Mouse (Mus musculus): ENCODE measurements at regions not wholly inside any gene's neighbourhood (a gene's known extent, or its start where the extent isn't known, plus 50 kb on each side); places are given as distances from the start of the nearest gene placed in this dataset.

DNA sequence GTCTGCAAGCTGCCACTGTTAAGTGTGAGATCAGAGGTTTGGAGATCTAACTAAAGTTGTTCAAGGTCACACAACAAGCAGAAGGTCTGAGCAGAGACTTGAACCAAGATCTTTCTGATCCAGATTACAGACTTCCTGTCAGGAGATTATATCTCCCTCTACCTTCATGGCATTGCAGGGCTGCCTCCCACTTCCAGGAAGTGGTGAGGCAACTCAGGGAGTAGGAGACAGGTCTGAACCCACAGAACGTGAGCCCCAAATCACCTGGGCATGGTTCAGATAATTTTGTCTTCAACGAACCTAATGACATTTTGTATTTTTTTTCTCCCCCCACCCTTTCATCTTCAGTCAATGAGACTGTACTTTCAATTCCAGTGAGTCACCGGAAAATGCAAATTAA, 135.2 kb downstream of the Utp6 start:
- DNase-seq (ENCODE audit: extremely low read depth, low read depth, low spot score) = no peak

DNA sequence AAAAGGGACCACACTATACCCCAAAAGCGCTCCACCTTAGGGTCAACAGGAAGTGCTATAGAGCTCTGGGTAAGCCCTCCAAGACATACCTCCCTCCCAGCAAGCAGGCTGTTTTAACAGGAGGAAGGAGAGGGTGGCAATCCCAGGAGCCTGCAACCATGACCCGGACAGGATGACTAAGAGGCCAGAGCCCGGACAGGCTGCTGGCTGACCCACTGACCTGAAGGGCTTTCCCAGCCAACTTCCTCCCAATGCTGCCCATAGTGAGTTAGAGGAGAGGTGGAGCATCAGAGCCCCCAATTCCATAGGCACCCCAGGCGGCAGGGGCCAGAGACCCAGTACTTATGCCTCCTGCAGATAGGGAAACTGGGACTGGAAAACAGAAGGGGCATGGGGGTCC, 136.3 kb downstream of the Utp6 start:
- no peak for DNase-seq (ENCODE audit: extremely low read depth, low read depth, low spot score)

DNA sequence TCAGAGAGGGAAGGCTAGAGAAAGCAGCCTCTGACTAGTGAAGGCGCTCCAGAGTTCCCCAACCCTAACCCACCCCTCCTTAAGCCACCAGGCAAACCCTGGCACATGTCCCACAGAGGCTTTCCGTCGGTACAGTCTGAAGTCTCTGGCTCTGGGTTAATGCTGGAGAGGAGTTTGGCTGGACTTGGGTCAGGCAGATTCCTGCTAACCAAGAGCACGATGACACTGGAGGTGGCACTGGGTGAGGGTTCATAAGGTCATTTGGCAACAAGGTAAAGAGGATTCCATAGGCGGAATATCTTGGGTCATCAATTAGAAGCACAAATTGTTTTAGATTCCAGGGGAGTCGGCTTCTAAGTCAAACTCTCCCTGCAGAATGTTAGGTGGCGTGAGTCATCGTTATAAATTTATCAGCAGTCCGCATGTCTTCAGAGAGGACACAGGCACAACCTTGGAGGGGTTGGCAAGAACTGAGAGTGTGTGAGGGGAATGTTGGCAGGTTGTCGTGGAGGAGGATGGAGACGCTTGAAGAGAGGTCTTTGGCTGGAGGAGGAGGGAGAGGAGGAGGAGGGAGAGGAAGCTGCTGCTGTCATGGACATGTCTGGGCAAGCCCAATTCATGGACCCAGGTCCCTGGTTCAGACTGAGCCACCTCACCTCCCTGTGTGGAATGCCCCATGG, 138.4 kb downstream of the Utp6 start:
- no peak for DNase-seq (ENCODE audit: extremely low read depth, low read depth, low spot score)

DNA sequence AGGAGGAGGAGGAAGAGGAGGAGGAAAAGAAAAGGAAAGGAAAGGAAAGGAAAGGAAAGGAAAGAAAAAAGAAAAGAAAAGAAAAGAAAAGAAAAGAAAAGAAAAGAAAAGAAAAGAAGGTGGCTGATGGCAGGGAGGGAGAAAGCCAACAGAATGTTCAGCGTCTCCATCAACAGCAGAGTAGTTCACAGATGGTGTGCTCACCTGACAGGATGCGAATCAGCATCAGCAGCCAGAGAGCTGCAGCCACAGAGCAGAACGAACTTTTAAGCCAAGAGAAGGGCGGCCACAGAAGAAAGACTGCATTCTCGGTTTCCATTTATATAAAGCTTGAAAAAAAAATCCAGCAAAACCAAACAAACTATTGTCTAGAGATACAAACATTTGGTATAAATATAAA, 140.2 kb downstream of the Utp6 start:
- DNase-seq (ENCODE audit: extremely low read depth, low read depth, low spot score) = no peak

DNA sequence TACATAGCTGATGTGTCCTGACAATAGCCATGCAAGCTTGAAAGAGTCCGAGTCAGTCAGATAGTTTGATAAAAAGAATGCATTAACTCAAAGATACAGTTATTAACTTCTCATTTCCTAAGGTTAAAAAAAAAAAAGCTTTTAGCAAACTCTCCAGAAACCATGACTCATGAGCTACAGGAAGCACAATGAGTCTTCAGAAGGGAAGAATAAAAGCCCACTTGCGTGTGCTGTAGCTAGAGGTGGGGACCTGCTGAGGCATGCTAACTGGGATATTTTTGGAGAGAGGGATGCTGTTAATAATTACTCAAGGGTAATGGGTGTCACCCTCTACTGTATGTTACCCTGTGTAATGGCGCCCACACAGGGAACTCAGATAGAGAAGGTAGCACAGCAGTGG, 147.0 kb downstream of the Utp6 start:
- no peak for DNase-seq (ENCODE audit: extremely low read depth, low read depth, low spot score)

DNA sequence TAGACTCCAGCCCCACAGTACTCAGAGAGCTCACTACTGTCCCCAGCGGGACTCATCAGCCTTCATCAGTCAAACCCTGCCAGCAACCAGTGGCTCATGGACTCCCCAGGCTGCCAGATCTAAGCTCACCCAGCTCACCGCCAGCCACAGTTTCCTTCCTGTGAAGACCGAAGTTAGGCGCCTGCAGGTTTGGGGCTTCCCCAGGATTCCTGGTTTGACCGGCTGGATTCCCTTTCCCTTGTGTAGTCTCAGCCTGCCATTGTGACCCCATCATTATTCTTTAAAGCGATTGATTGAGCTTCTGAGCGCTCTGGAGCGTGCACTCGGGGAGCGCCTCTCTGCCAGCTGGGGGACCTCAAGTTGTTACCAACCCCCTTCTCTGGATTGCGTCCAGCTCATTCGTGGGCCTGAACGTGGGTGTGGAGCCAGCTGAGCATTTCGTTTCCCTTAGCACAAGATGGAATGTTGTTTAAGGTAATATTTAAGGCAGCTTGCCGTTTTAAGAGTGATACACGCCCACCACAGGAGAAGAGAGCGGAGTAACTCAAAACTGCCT, 155.2 kb downstream of the Utp6 start:
- DNase-seq (ENCODE audit: extremely low read depth, low read depth, low spot score) = no peak

DNA sequence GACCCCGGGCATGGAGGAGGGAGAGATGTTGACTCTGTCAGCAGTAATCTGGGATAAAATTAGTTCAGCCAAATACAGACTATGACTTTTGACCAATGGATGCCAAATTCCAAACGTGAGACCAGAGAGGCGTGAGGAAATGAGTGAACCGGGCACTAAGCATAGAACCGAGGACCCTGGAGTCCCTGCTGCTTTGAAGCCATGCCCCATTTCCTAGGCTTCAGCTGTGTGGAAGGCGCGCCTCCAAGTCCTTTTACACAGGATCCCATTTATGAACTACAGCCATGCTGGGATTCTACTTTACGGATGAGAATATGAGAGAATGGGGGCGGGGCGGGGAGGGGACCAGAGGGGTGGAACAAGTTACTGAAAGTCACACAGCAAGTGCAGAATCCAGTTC, 155.8 kb downstream of the Utp6 start:
- no peak for DNase-seq (ENCODE audit: extremely low read depth, low read depth, low spot score)

DNA sequence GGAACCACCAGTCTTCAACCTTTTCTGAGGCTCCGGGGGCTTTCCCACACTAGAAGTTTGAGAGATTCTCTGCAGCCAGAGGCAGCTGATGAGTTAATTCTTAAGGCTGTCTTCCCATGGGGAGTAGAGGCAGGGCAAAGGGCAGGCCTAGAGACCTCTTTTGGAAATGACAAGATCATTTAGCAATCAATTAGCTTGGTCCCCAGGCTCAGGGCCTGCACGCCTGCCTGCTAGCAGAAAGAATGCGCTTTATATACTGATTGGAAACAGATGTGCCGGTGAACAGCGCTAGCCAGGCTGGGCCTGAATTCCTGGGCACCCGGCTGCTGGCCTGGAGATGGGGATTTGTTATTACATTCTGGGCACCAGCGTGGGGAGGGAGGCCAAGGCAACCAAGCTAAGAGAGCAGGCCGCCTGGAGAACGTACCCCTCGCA, 156.2 kb downstream of the Utp6 start:
- DNase-seq (ENCODE audit: extremely low read depth, low read depth, low spot score) = no peak

DNA sequence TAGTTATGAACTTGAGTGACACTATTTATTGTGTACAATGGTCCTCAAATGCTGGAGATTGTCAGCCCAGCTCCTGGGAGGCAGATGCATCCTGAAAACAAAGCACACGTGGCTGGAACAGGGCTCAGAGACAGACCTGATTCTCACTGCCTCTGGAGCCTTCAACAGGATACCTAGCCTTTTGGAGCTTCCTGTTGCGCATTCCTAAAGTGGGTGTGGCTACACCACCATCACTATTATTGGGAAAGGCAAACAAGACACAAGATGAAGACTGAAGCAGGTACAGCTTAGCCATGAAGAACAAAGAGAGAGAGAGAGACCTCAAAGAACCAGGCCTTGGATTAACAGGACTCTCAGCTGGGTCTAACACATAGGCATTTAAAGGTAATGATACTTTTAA, 158.2 kb downstream of the Utp6 start:
- DNase-seq (ENCODE audit: extremely low read depth, low read depth, low spot score) = no peak

DNA sequence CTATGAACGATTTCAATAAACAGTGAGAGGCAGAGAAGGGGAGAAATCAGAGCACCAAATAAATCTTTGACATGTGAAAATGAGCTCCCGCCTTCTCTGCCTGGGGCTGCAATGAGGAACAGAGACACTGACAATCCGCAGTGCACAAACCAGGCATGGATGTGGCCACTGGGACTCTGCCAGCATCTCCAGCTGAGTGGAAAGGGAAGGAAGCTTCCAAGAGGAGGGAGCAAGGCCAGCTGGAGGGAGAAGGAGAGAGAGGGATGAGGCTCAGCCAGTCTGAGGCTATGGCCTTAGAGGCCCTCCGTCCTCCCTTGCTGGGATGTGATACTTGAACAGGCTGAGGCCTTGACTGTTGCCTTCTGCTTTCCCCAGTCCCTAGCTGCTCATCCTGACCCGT, 159.2 kb downstream of the Utp6 start:
- no peak for DNase-seq (ENCODE audit: extremely low read depth, low read depth, low spot score)

DNA sequence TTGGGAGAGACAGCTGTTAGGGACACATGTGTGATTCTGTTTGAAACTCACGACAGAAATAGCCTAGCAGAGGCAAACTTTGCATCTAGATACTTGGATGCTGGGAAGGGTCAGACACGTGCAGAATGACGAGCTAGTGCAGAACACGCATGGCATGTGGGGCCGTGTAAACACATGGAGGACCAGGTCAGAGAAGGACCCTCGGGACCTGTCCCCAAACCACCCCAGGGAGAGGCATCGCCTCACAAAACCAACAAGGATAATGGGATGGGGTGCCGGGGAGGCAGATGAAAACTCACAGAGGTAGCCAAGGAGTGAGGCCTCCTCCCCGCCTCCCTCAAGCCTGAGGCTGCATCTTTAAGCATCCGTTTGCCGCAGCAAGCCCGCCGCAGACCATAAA, 159.6 kb downstream of the Utp6 start:
- no peak for DNase-seq (ENCODE audit: extremely low read depth, low read depth, low spot score)

DNA sequence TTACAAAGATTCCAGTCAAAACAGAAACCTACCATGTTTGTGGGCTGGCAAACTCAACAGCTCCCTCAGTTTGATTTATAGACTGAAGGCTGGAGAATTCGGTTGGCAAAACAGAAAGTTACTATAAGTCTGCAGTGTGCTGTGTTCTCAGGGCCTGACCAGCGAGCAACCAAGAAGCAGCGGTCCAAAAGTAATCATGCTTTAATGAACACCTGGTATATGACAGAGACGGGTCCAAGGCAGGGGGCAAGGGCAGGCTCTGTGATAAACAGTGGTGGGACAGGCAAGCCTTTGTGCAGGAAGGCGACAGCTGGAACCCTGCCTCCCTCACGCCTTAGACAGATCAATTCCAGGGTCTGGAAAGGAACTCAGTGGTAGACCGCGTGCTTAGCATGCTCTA, 161.9 kb downstream of the Utp6 start:
- no peak for DNase-seq (ENCODE audit: extremely low read depth, low read depth, low spot score)

DNA sequence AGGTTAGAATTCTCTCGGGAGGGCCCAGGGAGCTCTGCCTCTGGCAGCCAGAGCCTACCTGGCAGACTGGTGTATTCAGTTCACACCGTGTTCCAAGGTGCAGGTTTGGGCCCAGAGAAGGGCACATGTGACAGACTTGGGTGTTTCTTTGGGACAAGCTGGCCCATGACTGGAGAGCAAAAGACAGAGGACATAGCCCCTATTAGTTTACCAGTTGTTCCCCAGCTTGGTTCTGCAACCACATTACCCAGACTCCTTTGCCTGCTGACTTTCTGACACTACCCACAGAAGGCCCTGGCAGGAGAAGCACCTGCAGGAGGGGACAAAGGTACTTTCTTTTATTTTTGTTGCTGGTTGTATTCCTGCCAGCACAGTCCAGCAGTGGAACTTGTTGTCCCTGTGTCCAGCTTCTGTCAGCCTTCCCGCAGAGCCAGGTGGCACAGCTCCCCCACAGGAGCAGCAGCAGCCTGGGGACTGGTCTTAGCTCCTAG, 173.9 kb downstream of the Utp6 start:
- no peak for DNase-seq (ENCODE audit: extremely low read depth, low read depth, low spot score)

DNA sequence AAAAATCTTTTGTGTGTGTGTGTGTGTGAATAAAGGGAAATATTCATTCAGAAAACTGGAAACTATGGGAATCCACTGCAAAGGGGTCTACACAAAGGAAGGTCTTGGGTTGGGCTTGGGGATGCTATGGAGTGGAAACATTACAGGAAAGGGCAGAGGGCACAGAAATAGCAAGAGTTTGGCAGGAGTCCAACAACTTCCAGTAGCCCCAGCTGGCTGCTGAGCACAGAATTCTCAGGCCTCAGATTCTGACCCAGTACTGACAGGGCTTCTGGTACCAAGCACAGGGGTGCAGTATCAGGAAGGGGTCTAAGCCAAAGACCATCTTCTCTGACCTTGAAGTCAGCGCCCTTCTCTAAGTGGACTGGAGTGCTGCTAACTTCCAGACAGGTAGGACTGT, 174.4 kb downstream of the Utp6 start:
- DNase-seq (ENCODE audit: extremely low read depth, low read depth, low spot score) = no peak

DNA sequence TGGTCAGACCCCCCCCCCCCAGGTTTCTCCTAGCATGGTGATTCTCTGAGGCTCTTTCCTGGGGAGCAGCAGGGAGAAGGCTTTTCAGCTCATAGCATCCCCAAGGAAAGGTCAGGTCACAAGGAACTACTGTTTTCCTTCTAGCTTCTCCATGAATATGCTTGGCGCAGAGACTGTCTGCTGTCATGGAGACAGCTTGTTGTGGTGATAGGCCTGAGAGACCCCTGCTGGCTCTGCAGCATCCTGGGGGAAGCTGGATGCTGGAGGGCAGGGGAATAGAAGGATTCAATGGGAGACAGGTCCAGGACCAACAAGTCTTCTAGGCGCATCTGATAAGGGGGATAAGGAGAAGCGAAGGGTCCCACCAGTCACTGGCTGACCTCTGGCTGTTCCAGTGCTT, 178.1 kb downstream of the Utp6 start:
- DNase-seq (ENCODE audit: extremely low read depth, low read depth, low spot score) = no peak

DNA sequence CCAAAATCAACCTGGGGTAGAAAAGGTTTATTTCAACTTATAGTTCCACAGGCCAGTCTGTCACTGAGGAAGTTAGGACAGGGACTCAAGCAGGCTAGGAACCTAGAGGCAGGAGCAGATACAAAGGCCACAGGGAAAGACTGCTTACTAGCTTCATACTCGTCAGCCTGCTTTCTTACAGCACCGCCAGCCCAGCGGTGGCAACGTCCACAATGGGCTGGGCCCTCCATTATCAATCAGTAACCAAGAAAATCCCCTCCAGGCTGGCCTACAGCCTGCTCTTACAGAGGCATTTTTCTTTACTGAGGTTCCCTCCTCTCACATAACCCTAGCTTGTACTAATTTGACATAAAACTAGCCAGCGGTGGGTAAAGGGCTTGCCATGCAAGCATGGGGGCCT, 180.2 kb downstream of the Utp6 start:
- DNase-seq (ENCODE audit: extremely low read depth, low read depth, low spot score) = no peak

DNA sequence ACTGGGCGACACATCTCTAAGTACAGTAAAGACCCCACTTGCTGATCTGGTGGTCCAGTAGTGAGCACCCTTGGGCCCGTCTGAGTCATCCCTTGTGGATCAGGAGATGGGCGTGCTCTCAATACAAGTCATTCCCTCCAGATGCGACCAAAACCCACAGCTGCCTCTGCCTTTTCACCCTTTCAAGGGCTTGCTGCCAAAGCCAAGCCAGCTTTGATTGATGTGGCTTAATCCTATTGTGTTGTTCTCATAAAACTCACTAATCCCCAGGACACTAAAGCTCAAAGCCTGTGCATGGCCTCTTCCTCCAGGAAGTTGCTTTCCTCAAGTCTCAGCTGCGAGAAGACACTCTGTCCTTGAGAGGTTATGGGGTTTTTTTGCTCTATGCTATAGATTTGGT, 182.4 kb downstream of the Utp6 start:
- DNase-seq (ENCODE audit: extremely low read depth, low read depth, low spot score) = no peak

DNA sequence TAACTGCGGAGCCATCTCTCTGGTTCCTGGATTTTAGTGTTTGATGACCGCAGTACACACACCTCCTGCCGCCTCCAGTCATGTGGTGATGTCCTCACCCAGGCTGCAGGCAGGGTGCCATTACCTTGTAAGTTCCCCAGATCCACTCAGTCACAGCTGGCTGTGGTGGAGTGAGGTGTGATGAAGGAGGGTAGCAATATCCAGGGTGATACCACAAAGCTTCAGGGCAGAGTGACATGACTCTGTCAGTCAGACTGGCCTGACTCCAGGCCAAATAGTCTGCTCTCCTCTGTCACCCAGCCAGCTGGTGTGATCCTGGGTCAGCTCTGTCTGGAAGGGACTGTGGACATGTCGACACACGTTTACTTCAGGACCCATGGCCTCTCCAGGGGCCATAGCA, 183.7 kb downstream of the Utp6 start:
- no peak for DNase-seq (ENCODE audit: extremely low read depth, low read depth, low spot score)

DNA sequence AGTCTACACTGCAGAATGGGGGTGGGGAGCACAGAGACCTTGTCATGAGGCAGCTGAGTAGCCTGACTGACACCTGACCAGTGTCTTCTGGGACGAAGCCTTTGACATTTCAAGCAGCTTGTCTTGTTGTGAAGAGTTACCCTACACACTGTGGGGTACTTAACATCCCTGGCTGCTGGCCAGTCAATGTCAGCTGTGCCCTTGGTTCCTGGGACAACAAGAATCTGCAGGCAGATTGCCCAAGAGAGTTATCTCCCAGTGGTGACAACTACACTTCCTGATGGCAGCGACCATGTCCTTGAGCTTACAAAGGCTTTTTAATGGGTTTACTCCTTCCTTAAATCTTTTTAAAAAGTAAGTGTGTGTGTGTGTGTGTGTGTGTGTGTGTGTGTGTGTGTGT, 184.2 kb downstream of the Utp6 start:
- DNase-seq (ENCODE audit: extremely low read depth, low read depth, low spot score) = no peak

DNA sequence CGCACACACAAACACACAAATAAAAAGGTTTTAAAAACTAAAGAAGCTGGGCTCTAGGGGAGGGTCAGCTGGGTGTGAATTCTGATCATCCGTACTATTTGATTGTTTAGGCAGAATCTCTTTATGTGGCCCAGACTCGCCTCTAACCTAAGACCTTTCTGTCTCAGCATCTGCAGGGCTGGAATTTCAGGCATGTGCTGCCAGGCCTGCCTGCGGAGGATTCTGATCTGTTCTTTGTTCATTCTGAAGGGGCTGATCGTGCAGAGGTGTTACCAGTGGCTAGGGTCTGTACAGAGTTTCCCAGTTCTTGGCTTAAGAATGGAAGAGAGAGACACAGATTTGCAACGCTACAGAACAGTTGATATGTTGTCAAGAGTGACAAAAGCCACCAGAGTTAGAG, 185.6 kb downstream of the Rab11fip4 start:
- DNase-seq (ENCODE audit: extremely low read depth, low read depth, low spot score) = no peak

DNA sequence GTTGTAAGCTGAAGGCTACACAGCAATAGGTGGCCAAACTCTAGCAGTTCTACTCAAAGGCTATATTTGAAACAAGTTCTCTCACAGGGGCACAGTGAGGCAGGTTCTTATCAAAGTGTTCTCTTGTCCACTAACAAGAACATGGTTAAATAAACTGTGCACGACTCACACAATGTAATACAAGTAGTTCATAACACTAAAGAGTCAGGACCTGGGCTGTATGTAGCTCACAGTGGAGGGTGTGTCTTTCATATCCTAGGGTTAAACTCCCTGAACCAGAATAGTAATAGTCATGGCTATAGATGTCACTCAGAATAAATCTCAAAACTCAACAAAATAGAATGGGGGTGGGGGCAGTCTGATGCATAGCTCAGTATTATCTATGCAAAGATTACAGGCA, 182.7 kb downstream of the Rab11fip4 start:
- no peak for DNase-seq (ENCODE audit: extremely low read depth, low read depth, low spot score)

DNA sequence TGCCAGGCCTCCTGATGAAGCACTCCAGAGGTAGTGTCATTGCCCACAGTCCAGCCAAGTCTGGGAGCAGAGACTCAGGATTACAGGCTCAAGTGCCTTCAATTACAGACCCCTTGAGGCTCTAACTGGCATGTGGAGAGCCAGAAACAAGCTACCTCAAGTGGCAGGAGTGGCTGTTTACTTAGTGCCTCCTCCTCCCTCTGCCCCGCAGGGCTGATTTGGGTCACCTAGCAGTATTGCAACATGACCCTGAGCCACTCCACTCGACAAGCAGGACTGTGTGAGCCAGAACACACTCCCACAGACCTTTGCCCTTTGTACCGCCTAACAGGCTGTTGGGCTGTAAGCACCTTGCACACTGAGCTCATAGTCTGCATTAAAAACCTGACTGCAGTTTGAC, 180.4 kb downstream of the Rab11fip4 start:
- peak; percentile 87 for DNase-seq (ENCODE audit: extremely low read depth, low read depth, low spot score)

DNA sequence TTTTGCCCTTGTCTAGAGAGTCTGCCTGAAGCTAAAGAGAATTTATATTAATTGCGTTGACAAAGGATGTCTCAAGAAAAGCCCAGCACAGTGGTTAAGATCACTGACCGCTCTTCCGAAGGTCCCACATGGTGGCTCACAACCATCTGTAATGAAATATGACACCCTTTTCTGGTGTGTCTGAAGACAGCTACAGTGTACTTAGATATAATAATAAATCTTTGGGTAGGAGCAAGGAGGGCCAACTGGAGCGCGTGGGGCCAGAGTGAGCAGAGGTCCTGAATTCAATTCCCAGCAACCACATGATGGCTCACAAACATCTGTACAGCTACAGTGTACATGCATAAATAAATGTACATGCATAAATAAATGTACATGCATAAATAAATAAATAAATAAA, 176.1 kb downstream of the Rab11fip4 start:
- no peak for DNase-seq (ENCODE audit: extremely low read depth, low read depth, low spot score)
